Mouse (Mus musculus): ENCODE measurements around the gene Aco2. TPM values are rescaled to one million over a fixed set of nuclear protein-coding genes. Genes with fewer than 3 reads are reported as not detected.

The Aco2 gene
- polyA plus RNA-seq, 1 experiment from 2014 or later, result 200 TPM

DNA sequence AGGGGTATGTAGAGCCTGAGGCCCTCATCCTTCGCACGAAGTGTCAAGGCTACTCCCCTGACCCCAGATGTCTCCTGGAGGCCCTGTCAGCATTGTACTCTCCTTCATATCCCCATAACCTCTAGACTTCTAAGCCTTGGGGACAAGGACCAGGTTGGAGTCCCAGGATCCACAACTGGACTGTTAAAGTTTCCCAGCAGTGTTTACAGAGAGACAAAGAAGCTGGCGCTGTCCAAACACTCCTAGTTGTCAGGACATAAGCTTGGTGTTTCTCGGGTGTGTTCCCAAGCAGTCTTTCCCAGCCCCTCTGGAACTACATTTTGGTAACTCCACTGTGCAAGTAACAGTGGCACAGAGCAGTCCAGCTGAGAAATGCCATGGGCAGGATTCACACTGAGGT is 38.6 kb upstream of the Aco2 start:
- Histone ChIP-seq H3K27me3 (ENCODE audit: control insufficient read depth, insufficient read depth, low read length) (no peaks in the 10 kb centered on the region), H3K9me3 (replicated peaks; ENCODE audit: control insufficient read depth, low read length) (no peaks in the 10 kb centered on the region), H3K4me3 (replicated peaks; ENCODE audit: low read length) (no peak overlapping the region), H3K36me3 (ENCODE audit: control insufficient read depth, insufficient read depth, low read length) (no peaks in the 10 kb centered on the region), H3K27ac (ENCODE audit: low read length) (no peak overlapping the region), H3K4me2 (ENCODE audit: low read depth, low read length) (no peak overlapping the region), H3K9ac (ENCODE audit: low read length) (no peak overlapping the region), H3K4me1 (ENCODE audit: control insufficient read depth, insufficient read depth, low read length) (peaks cover 13% of the 10 kb centered on the region)
- 66% methylated on average over 4 of the region's 4 CpGs for WGBS
- no peak for ATAC-seq (ENCODE audit: insufficient read depth, low FRiP score)

DNA sequence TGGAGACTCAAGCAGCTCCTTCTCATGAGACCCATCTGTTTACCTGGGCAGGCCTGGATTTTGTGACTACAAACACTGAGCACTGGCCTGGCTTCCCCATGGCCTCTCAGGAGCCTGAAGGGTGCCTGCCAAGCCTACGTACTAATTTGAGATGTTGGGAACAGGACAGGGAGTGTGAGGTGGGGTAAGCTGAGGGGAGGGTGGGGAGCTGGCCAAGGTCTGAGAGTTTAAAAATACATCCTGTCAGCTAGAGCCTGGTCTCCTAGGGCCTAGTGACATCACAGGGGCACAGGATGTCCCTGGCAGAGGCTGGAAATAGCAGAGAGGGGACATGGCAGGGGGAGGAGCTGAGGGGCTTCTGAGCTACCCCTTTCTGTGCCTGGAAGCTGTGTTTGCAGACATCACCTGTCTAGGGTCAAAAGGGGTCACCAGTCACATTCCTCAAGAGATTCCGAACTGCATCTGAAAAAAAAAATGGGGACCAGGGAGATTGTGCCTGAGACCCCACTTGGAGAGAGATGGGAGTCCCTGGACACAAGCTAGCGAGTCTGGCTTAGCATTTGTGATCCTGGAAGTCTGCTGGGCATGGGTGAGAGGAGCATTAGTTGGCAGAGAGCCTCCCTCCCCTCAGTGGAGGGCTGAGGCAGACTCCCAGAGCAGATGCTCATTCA is 37.8 kb upstream of the Aco2 start:
- ATAC-seq (ENCODE audit: insufficient read depth, low FRiP score), result no peak
- WGBS, result 67% methylated on average over 3 of the region's 3 CpGs
- Histone ChIP-seq H3K4me3 (replicated peaks; ENCODE audit: low read length) (no peak overlapping the region), H3K4me2 (ENCODE audit: low read depth, low read length) (no peak overlapping the region), H3K27ac (ENCODE audit: low read length) (no peak overlapping the region), H3K9me3 (replicated peaks; ENCODE audit: control insufficient read depth, low read length) (no peaks in the 10 kb centered on the region), H3K9ac (ENCODE audit: low read length) (no peak overlapping the region), H3K4me1 (ENCODE audit: control insufficient read depth, insufficient read depth, low read length) (peaks cover 13% of the 10 kb centered on the region), H3K27me3 (ENCODE audit: control insufficient read depth, insufficient read depth, low read length) (no peaks in the 10 kb centered on the region), H3K36me3 (ENCODE audit: control insufficient read depth, insufficient read depth, low read length) (no peaks in the 10 kb centered on the region)

DNA sequence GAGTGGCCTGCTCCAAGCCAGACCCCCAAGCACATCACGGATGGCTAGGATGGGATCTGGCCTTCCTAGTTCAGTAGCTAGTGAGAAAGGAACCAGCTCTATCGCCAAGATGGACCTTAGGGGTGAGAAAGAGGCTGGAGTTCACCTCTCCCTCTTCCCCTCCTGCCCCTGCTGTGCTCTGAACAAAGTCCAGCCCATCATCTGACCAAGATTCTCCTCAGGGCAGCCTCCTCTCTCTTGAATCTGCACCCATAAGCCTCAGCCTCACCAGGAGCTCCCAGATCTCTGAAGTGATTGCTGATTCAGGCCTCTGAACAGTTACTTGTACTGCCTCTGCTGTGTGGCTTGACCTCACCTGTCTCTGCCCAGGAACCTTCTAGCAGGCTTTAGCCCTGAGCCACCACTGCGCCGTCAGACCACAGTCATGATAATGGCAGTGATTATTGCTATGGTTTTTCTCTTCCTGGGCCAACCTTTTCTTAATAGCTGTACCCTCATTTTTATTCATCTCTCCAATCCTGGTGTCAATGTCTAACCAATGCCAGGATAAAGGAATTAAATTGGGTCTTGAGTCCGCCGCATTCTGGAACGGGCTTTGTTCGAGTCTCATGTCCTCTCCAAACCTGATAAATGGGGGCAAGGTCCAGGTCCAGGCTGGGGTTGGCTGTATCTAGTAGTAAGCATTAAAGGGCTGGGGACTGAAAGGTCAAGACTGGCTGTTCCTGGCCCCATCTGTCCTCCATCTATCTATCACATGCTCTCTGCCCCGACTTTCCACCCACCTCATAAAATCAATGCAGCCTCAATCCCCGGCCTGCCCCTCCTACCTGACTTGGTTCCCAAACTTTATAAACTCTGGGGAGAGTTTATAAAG is 36.9 kb upstream of the Aco2 start:
- 62% methylated on average over 10 of the region's 10 CpGs for WGBS
- no peak for ATAC-seq (ENCODE audit: insufficient read depth, low FRiP score)
- peak overlapping the region; percentile 68 for H3K9ac ChIP-seq (ENCODE audit: low read length)

DNA sequence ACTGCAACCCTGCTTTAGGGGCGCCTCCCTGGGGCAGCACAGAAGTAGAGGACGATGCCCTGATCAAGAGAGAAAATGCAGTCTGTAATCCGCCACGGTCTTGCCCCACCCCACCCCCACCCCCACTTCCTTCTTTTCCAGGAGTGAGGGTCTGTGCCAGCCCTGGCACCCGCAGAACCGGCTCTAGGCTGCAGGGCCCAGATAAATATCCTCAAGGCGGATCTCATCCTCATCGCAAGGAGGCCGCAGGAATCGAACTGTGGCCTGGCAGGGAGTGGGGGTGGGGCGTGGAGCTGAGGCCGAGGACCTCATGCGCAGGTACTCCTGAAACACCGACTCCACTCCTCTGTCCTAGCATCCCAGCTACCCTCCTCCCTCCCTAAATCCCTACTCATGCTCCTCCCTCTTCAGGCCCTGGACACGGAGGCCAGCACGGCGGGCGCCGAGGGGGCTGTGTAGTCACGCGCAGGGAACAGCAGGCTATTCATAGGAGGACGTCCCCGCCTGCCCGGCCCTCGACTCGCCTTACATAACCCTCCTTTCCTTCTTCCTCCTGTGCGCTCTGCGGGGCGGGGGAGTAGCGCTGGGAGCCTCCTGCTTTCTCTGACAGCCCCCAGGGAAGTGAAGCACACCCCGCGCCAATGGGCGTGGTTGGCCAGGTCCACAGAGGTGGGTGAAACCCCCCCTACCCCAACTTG is 35.8 kb upstream of the Aco2 start:
- Histone ChIP-seq H3K4me2 (ENCODE audit: low read depth, low read length) (peak overlapping the region; percentile 73), H3K27ac (ENCODE audit: low read length) (peak overlapping the region; percentile 41), H3K36me3 (ENCODE audit: control insufficient read depth, insufficient read depth, low read length) (no peaks in the 10 kb centered on the region), H3K4me3 (replicated peaks; ENCODE audit: low read length) (peak overlapping the region; percentile 43), H3K4me1 (ENCODE audit: control insufficient read depth, insufficient read depth, low read length) (peaks cover 13% of the 10 kb centered on the region), H3K9me3 (replicated peaks; ENCODE audit: control insufficient read depth, low read length) (no peaks in the 10 kb centered on the region), H3K9ac (ENCODE audit: low read length) (peak overlapping the region; percentile 68), H3K27me3 (ENCODE audit: control insufficient read depth, insufficient read depth, low read length) (no peaks in the 10 kb centered on the region)
- WGBS, result 2% methylated on average over 32 of the region's 33 CpGs
- ATAC-seq (ENCODE audit: insufficient read depth, low FRiP score), result peak; percentile 82

More for the DNA sequence above, 36.9 kb upstream of the Aco2 start:
- no peaks in the 10 kb centered on the region for H3K36me3 ChIP-seq (ENCODE audit: control insufficient read depth, insufficient read depth, low read length)
- no peak overlapping the region for H3K27ac ChIP-seq (ENCODE audit: low read length)
- no peak overlapping the region for H3K4me3 ChIP-seq (replicated peaks; ENCODE audit: low read length)
- peaks cover 13% of the 10 kb centered on the region for H3K4me1 ChIP-seq (ENCODE audit: control insufficient read depth, insufficient read depth, low read length)
- no peaks in the 10 kb centered on the region for H3K27me3 ChIP-seq (ENCODE audit: control insufficient read depth, insufficient read depth, low read length)
- H3K9me3 ChIP-seq (replicated peaks; ENCODE audit: control insufficient read depth, low read length), result no peaks in the 10 kb centered on the region
- H3K4me2 ChIP-seq (ENCODE audit: low read depth, low read length), result no peak overlapping the region

DNA sequence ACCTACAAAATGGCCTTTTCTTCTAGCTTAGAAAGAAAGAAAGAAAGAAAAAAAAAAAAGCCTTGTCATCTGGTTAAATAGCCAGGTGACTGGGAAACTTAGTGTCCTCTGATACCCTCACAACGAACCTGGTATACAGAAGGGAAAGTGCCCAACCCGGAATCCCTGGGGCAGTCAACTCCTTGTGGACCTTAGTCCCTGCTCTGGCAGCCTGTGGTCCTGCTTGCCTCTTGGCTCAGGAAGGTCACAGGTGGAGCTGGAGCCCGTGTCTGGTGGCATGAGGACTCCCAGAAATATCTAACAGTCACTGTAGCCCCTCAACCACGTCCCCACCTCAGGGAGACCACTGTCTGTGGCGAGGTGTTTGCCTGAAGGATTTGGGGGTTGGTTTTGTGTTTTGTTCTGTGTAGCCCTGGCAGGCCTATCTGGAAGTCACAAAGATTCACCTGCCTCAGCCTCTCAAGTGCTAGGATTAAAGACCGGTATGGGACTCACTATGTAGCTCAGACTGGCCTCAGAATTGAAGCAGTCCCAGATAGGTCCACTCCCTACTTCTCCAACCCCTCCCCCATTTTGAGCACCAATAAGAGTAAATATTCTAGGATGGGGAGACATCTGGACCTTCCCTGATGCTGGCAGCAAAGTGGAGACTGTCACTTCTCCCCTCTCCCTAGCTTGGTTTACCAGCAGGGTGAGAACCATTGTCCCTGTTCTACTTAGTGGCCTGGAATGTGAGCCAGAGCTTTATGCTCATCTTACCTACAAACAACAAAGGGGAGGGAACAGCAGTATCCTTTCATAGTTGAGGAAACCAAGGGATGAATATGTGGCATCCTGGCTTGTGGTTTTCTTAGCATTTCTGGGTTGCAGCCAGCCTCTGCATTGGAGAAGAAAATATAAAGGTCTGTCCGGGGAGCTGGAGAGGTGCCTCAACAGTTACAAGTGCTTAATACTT is 34.9 kb upstream of the Aco2 start:
- Histone ChIP-seq H3K4me2 (ENCODE audit: low read depth, low read length) (peak overlapping the region; percentile 73; the same call in 1 of the 2 replicates), H3K4me1 (ENCODE audit: control insufficient read depth, insufficient read depth, low read length) (peaks cover 13% of the 10 kb centered on the region), H3K4me3 (replicated peaks; ENCODE audit: low read length) (no peak overlapping the region), H3K27me3 (ENCODE audit: control insufficient read depth, insufficient read depth, low read length) (no peaks in the 10 kb centered on the region), H3K9ac (ENCODE audit: low read length) (0 out of 2 replicates have a peak overlapping the region, but pooled peaks have one; percentile 68), H3K9me3 (replicated peaks; ENCODE audit: control insufficient read depth, low read length) (no peaks in the 10 kb centered on the region), H3K36me3 (ENCODE audit: control insufficient read depth, insufficient read depth, low read length) (no peaks in the 10 kb centered on the region), H3K27ac (ENCODE audit: low read length) (no peak overlapping the region; the same call in 1 of the 2 replicates)
- 56% methylated on average over 7 of the region's 7 CpGs for WGBS
- ATAC-seq (ENCODE audit: insufficient read depth, low FRiP score), result no peak

- H3K4me3 ChIP-seq (replicated peaks; ENCODE audit: low read length), result no peak overlapping the region
- no peak for ATAC-seq (ENCODE audit: insufficient read depth, low FRiP score)
- H3K36me3 ChIP-seq (ENCODE audit: control insufficient read depth, insufficient read depth, low read length), result no peaks in the 10 kb centered on the region
- WGBS, result 65% methylated on average over 14 of the region's 14 CpGs
- no peak overlapping the region for H3K27ac ChIP-seq (ENCODE audit: low read length)
- peaks cover 13% of the 10 kb centered on the region for H3K4me1 ChIP-seq (ENCODE audit: control insufficient read depth, insufficient read depth, low read length)
- H3K27me3 ChIP-seq (ENCODE audit: control insufficient read depth, insufficient read depth, low read length), result no peaks in the 10 kb centered on the region
- H3K9ac ChIP-seq (ENCODE audit: low read length), result no peak overlapping the region
- H3K4me2 ChIP-seq (ENCODE audit: low read depth, low read length), result no peak overlapping the region
- H3K9me3 ChIP-seq (replicated peaks; ENCODE audit: control insufficient read depth, low read length), result no peaks in the 10 kb centered on the region
Measured at GRCm38 (mm10) chr15:81838554-81839235, 33.4 kb upstream of the Aco2 start.

- Histone ChIP-seq H3K27me3 (ENCODE audit: control insufficient read depth, insufficient read depth, low read length) (no peaks in the 10 kb centered on the region), H3K4me2 (ENCODE audit: low read depth, low read length) (no peak overlapping the region), H3K4me3 (replicated peaks; ENCODE audit: low read length) (no peak overlapping the region), H3K4me1 (ENCODE audit: control insufficient read depth, insufficient read depth, low read length) (peaks cover 13% of the 10 kb centered on the region), H3K9me3 (replicated peaks; ENCODE audit: control insufficient read depth, low read length) (no peaks in the 10 kb centered on the region), H3K9ac (ENCODE audit: low read length) (no peak overlapping the region), H3K36me3 (ENCODE audit: control insufficient read depth, insufficient read depth, low read length) (no peaks in the 10 kb centered on the region), H3K27ac (ENCODE audit: low read length) (no peak overlapping the region)
- 53% methylated on average over 5 of the region's 5 CpGs for WGBS
- ATAC-seq (ENCODE audit: insufficient read depth, low FRiP score), result peak; percentile 44
Measured at GRCm38 (mm10) chr15:81839634-81840033, 32.5 kb upstream of the Aco2 start.

DNA sequence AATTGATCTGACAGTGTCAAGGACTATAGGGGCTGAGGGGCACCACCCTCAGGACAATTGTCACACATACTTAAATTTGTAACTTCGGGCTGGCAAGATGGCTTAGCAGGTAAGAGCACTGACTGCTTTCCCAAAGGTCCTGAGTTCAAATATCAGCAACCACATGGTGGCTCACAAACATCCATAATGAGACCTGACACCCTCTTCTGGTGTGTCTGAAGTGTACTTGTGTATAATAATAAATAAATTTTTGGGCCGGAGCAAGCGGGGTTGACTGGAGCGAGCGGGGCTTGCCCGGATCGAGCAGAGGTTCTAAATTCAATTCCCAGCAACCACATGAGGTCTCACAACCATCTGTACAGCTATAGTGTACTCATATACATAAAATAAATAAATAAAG is 31.8 kb upstream of the Aco2 start:
- Histone ChIP-seq H3K36me3 (ENCODE audit: control insufficient read depth, insufficient read depth, low read length) (no peaks in the 10 kb centered on the region), H3K27me3 (ENCODE audit: control insufficient read depth, insufficient read depth, low read length) (no peaks in the 10 kb centered on the region)

More for the DNA sequence above, 31.8 kb upstream of the Aco2 start:
- Histone ChIP-seq H3K4me1 (ENCODE audit: control insufficient read depth, insufficient read depth, low read length) (peaks cover 13% of the 10 kb centered on the region), H3K9ac (ENCODE audit: low read length) (no peak overlapping the region), H3K9me3 (replicated peaks; ENCODE audit: control insufficient read depth, low read length) (no peaks in the 10 kb centered on the region), H3K27ac (ENCODE audit: low read length) (no peak overlapping the region), H3K4me3 (replicated peaks; ENCODE audit: low read length) (no peak overlapping the region), H3K4me2 (ENCODE audit: low read depth, low read length) (no peak overlapping the region)
- ATAC-seq (ENCODE audit: insufficient read depth, low FRiP score), result no peak
- WGBS, result 87% methylated on average over 7 of the region's 7 CpGs
